Mouse (Mus musculus): ENCODE measurements around the gene Ern2. TPM values are rescaled to one million over a fixed set of nuclear protein-coding genes. Genes with fewer than 3 reads are reported as not detected.
A peak's percentile ranks its signal among the peaks of the same experiment; 100 is the strongest.

The Ern2 gene
- total RNA-seq (2014; rRNA removed) (1.8 and 3.0 TPM in 2 replicates), polyA plus RNA-seq (2015; fragmentation: Nextera tagmentation; extraction: Ambion mirVana) (0.60 and 0.96 TPM in 2 replicates)

GRCm38 (mm10) chr7:122186043-122186442, at the start of gene Ern2:
Gene Ern2 (minus strand): TSS chr7:122186207.
- no peak within 1 kb of the TSS for H3K27ac ChIP-seq (ENCODE audit: low read depth, low read length)
- H3K36me3 ChIP-seq (ENCODE audit: insufficient read depth) = no peaks in the 10 kb centered on the region
- peak within 1 kb of the TSS; percentile 35 for H3K4me2 ChIP-seq (ENCODE audit: low read depth)
- H3K4me3 ChIP-seq (ENCODE audit: low read depth, low read length) = no peak within 1 kb of the TSS
- ATAC-seq (no peak), DNase-seq (no peak)
- WGBS = 26% methylated on average over 17 of the region's 17 CpGs
- no peaks in the 10 kb centered on the region for H3K9me3 ChIP-seq (ENCODE audit: low read length)
- no peaks in the 10 kb centered on the region for H3K4me1 ChIP-seq (ENCODE audit: insufficient read depth)
- H3K9ac ChIP-seq = no peak within 1 kb of the TSS
- TF ChIP-seq CTCF (IDR thresholded peaks at IDR 0.05; ENCODE audit: low read depth) = no peak
- no peaks in the 10 kb centered on the region for H3K27me3 ChIP-seq (ENCODE audit: insufficient read depth, low read length)

DNA sequence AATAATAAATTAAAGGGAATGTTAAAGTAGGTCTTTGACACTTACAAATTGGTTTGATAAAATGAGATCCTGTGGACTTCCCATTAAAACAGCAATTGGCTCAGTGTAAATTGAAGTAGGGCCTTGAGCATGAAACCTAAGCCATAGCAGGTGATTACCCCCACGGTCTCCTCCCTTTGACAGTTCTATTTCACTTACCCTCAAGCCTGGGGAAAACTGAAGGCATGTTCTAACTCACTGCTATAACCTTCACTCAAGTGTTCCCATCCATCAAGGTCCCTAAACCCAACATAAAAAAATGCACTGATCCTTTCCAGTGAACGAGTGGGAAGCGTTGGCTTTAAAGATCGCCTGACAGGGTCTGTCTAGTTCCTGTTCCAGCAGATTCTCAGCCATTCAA, 44.9 kb upstream of the Ern2 start:
- no peaks in the 10 kb centered on the region for H3K36me3 ChIP-seq (ENCODE audit: insufficient read depth)
- DNase-seq (no peak), ATAC-seq (no peak)
- H3K9ac ChIP-seq = no peak overlapping the region
- WGBS = 79% methylated on average over 4 of the region's 4 CpGs
- no peak overlapping the region for H3K4me3 ChIP-seq (ENCODE audit: low read depth, low read length)
- H3K4me1 ChIP-seq (ENCODE audit: insufficient read depth) = no peaks in the 10 kb centered on the region
- H3K27ac ChIP-seq (ENCODE audit: low read depth, low read length) = no peak overlapping the region
- no peaks in the 10 kb centered on the region for H3K27me3 ChIP-seq (ENCODE audit: insufficient read depth, low read length)
- H3K4me2 ChIP-seq (ENCODE audit: low read depth) = no peak overlapping the region
- no peak for TF ChIP-seq CTCF (IDR thresholded peaks at IDR 0.05; ENCODE audit: low read depth)
- H3K9me3 ChIP-seq (ENCODE audit: low read length) = no peaks in the 10 kb centered on the region

- no peak for ATAC-seq
These were observed 43.9 kb upstream of the Ern2 start for GRCm38 (mm10) chr7:122229916-122230315.

DNA sequence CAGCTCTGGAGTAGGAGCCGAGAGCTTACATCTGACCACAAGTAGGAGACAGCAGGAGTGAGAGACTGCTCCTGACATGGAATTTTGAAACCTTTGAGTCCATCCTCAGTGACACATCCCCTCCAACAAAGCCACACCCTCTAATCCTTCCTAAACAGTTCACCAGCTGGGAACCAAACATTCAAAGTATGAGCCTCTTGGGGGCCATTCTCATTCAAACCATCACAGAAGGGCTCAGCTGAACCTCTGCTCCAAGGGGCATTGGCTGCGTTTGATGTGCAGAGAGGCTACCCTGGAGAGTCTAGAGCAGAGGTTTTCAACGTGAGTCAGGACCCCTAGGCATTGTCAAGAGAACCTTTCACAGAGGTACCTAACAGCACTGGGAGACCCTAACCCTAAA, 43.3 kb upstream of the Ern2 start:
- H3K27me3 ChIP-seq (ENCODE audit: insufficient read depth, low read length) = no peaks in the 10 kb centered on the region
- H3K9ac ChIP-seq = no peak overlapping the region
- TF ChIP-seq CTCF (IDR thresholded peaks at IDR 0.05; ENCODE audit: low read depth) = no peak
- WGBS = 58% methylated on average over 3 of the region's 3 CpGs
- H3K4me1 ChIP-seq (ENCODE audit: insufficient read depth) = no peaks in the 10 kb centered on the region
- no peak overlapping the region for H3K27ac ChIP-seq (ENCODE audit: low read depth, low read length)
- no peaks in the 10 kb centered on the region for H3K9me3 ChIP-seq (ENCODE audit: low read length)
- DNase-seq = no peak
- no peak overlapping the region for H3K4me2 ChIP-seq (ENCODE audit: low read depth)
- H3K36me3 ChIP-seq (ENCODE audit: insufficient read depth) = no peaks in the 10 kb centered on the region
- no peak overlapping the region for H3K4me3 ChIP-seq (ENCODE audit: low read depth, low read length)
- ATAC-seq = no peak

More at GRCm38 (mm10) chr7:122229916-122230315, 43.9 kb upstream of the Ern2 start:
- Histone ChIP-seq H3K4me1 (ENCODE audit: insufficient read depth) (no peaks in the 10 kb centered on the region), H3K4me3 (ENCODE audit: low read depth, low read length) (no peak overlapping the region), H3K27me3 (ENCODE audit: insufficient read depth, low read length) (no peaks in the 10 kb centered on the region), H3K9ac (no peak overlapping the region), H3K27ac (ENCODE audit: low read depth, low read length) (no peak overlapping the region), H3K4me2 (ENCODE audit: low read depth) (no peak overlapping the region), H3K9me3 (ENCODE audit: low read length) (no peaks in the 10 kb centered on the region), H3K36me3 (ENCODE audit: insufficient read depth) (no peaks in the 10 kb centered on the region)
- WGBS = 63% methylated on average over 4 of the region's 4 CpGs
- no peak for DNase-seq
- TF ChIP-seq CTCF (IDR thresholded peaks at IDR 0.05; ENCODE audit: low read depth) = no peak

GRCm38 (mm10) chr7:122226744-122227143, 40.7 kb upstream of the Ern2 start:
- Histone ChIP-seq H3K4me3 (ENCODE audit: low read depth, low read length) (no peak overlapping the region), H3K9me3 (ENCODE audit: low read length) (no peaks in the 10 kb centered on the region), H3K27me3 (ENCODE audit: insufficient read depth, low read length) (no peaks in the 10 kb centered on the region), H3K36me3 (ENCODE audit: insufficient read depth) (no peaks in the 10 kb centered on the region), H3K27ac (ENCODE audit: low read depth, low read length) (no peak overlapping the region), H3K4me1 (ENCODE audit: insufficient read depth) (no peaks in the 10 kb centered on the region), H3K4me2 (ENCODE audit: low read depth) (no peak overlapping the region), H3K9ac (no peak overlapping the region)
- no peak for DNase-seq
- 84% methylated on average over 4 of the region's 4 CpGs for WGBS
- ATAC-seq = no peak
- no peak for TF ChIP-seq CTCF (IDR thresholded peaks at IDR 0.05; ENCODE audit: low read depth)

- H3K9me3 ChIP-seq (ENCODE audit: low read length) = no peaks in the 10 kb centered on the region
- no peak overlapping the region for H3K27ac ChIP-seq (ENCODE audit: low read depth, low read length)
- DNase-seq (no peak), ATAC-seq (no peak)
- no peak overlapping the region for H3K9ac ChIP-seq
- no peak overlapping the region for H3K4me3 ChIP-seq (ENCODE audit: low read depth, low read length)
- no peaks in the 10 kb centered on the region for H3K27me3 ChIP-seq (ENCODE audit: insufficient read depth, low read length)
- no peaks in the 10 kb centered on the region for H3K36me3 ChIP-seq (ENCODE audit: insufficient read depth)
- H3K4me1 ChIP-seq (ENCODE audit: insufficient read depth) = no peaks in the 10 kb centered on the region
- TF ChIP-seq CTCF (IDR thresholded peaks at IDR 0.05; ENCODE audit: low read depth) = no peak
- no peak overlapping the region for H3K4me2 ChIP-seq (ENCODE audit: low read depth)
- 73% methylated on average over 7 of the region's 7 CpGs for WGBS
These were observed 40.2 kb upstream of the Ern2 start for GRCm38 (mm10) chr7:122226020-122226742.

DNA sequence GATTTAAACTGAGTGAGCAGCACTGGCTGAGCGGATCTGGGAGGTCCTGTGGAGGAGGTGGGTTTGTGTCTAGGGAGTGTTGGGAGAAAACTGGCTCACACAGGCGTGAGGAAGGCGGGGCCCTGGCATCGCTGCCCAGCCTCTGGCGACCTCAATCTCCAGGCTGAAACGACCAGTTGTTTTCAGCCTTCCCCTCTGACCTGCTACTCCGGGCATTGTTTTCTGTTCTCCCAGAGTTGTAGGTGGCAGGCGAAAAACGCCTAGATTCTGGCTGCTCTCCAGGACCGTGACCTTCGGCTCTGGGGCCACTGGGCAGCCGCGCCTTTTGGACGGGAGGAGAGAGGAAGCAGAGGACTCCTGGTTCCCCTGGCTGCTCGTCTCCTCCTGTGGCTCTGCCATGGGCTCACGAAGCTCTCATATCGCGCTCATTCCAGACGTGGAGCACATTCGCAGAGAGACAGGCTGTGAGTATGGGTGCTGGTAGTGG, 33.4 kb upstream of the Ern2 start, which contains the start of gene Chp2:
Gene Chp2 (plus strand): TSS at position 182 of the 487 bp plus-strand sequence.
- no peak within 1 kb of the TSS for H3K27ac ChIP-seq (ENCODE audit: low read depth, low read length)
- H3K4me3 ChIP-seq (ENCODE audit: low read depth, low read length) = peak within 1 kb of the TSS; percentile 11; the same call in 1 of the 2 replicates
- ATAC-seq (no peak), DNase-seq (no peak)
- 25% methylated on average over 18 of the region's 20 CpGs for WGBS
- H3K9ac ChIP-seq = no peak within 1 kb of the TSS
- H3K4me2 ChIP-seq (ENCODE audit: low read depth) = peak within 1 kb of the TSS; percentile 35
- H3K27me3 ChIP-seq (ENCODE audit: insufficient read depth, low read length) = no peaks in the 10 kb centered on the region
- H3K9me3 ChIP-seq (ENCODE audit: low read length) = 0 out of 2 replicates have a peak, but pooled peaks cover 3% of the 10 kb centered on the region
- no peaks in the 10 kb centered on the region for H3K36me3 ChIP-seq (ENCODE audit: insufficient read depth)
- no peak for TF ChIP-seq CTCF (IDR thresholded peaks at IDR 0.05; ENCODE audit: low read depth)
- H3K4me1 ChIP-seq (ENCODE audit: insufficient read depth) = no peaks in the 10 kb centered on the region
